Mouse (Mus musculus) CH12.LX (cell line): ENCODE data around the gene Cd53.

Source experiments
- CTCF ChIP-seq, 2 experiments: IDR thresholded peaks in 1 of 2; conservative IDR thresholded peaks in 1 of 2; 2 replicates each; pipeline ENCODE4 v1.5.1; 2011 to 2012; ENCODE audit warnings: low read depth in 2 of 2, low read length in 2 of 2, improper control_type of control experiment in 1 of 2, inconsistent platforms in 1 of 2, mild to moderate bottlenecking in 1 of 2, moderate library complexity in 1 of 2
- JUND ChIP-seq: conservative IDR thresholded peaks from 2 replicates; pipeline ENCODE4 v1.6.1; 2011; ENCODE audit warnings: low read depth, low read length, improper control_type of control experiment
- KAT2A ChIP-seq: IDR thresholded peaks from 2 replicates; pipeline ENCODE4 v1.6.1; 2012; ENCODE audit warnings: low read length, improper control_type of control experiment, inconsistent platforms; ENCODE audit not compliant: insufficient replicate concordance
- MAX ChIP-seq: IDR thresholded peaks from 2 replicates; pipeline ENCODE4 v1.6.1; 2011; ENCODE audit warnings: low read length, improper control_type of control experiment
- POLR2A ChIP-seq: IDR thresholded peaks from 2 replicates; pipeline ENCODE4 v1.6.1; 2011; ENCODE audit warnings: low read depth, mild to moderate bottlenecking, improper control_type of control experiment, low read length
- POLR2AphosphoS2 ChIP-seq: IDR thresholded peaks from 2 replicates; pipeline ENCODE4 v1.6.1; 2011; ENCODE audit warnings: low read depth, low read length, improper control_type of control experiment
- RAD21 ChIP-seq: IDR thresholded peaks from 2 replicates; pipeline ENCODE4 v1.6.1; 2011; ENCODE audit warnings: low read depth, mild to moderate bottlenecking, low read length, improper control_type of control experiment, moderate library complexity
- SMC3 ChIP-seq: IDR thresholded peaks from 2 replicates; pipeline ENCODE4 v1.6.1; 2011; ENCODE audit warnings: low read depth, low read length, improper control_type of control experiment
- TCF12 ChIP-seq: IDR thresholded peaks from 2 replicates; pipeline ENCODE4 v1.6.1; 2014; ENCODE audit warnings: low read depth, mild to moderate bottlenecking, inconsistent platforms, low read length, improper control_type of control experiment
- USF1 ChIP-seq: IDR thresholded peaks from 2 replicates; pipeline ENCODE4 v1.6.1; 2014; ENCODE audit warnings: low read depth, mild to moderate bottlenecking, inconsistent platforms, low read length, improper control_type of control experiment
- ZKSCAN1 ChIP-seq: IDR thresholded peaks from 2 replicates; pipeline ENCODE4 v1.6.1; 2012; ENCODE audit warnings: low read depth, inconsistent platforms, low read length, improper control_type of control experiment, borderline replicate concordance
- ZMIZ1 ChIP-seq: IDR thresholded peaks from 2 replicates; pipeline ENCODE4 v1.6.1; 2012; ENCODE audit warnings: low read depth, mild to moderate bottlenecking, inconsistent platforms, low read length, improper control_type of control experiment

DNA sequence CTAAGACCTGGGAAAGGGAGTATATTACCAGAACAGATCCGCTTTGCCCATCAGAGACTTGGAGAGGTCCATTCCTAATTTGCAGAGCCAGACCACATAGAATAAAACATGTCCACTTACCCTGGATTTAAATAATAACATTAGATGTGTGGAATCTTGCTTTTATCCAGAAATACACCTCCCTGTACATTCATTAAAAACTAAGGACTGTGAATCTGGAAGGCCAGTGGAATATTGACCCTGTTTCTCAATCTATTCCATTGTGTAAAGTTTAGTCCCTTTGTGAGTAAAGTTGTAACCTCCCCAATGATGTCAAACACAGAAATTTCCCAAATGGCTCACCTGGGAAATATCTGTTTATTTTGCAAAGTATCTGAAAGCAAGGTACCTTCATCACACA is 36.2 kb upstream of the Cd53 start, which contains the start of gene Olfr266:
- no peak for TF ChIP-seq CTCF (conservative IDR thresholded peaks at IDR 0.05 in 1 of 2, IDR thresholded peaks at IDR 0.05 in 1 of 2; ENCODE audit: low read depth in 2 of 2, low read length in 2 of 2)
- TF ChIP-seq SMC3, result no peak
- no peak for TF ChIP-seq POLR2A
- no peak for TF ChIP-seq RAD21
- no peak for TF ChIP-seq MAX
- TF ChIP-seq POLR2AphosphoS2, result no peak
- TF ChIP-seq ZKSCAN1, result no peak
- TF ChIP-seq JUND, result no peak
- TF ChIP-seq USF1, result no peak
- no peak for TF ChIP-seq KAT2A
- no peak for TF ChIP-seq ZMIZ1
- TF ChIP-seq TCF12, result no peak
